Mouse (Mus musculus) heart, postnatal 36 days (tissue): ENCODE results near the gene Prr7. TPM values are rescaled to one million over a fixed set of nuclear protein-coding genes. Genes with fewer than 3 reads are reported as not detected.
A peak's percentile ranks its signal among the peaks of the same experiment; 100 is the strongest.

Experiments
- DNase-seq, 2 experiments: peaks; one replicate each; pipeline ENCODE4 v3.0.0; 2021 to 2022
- intact Hi-C: fragments of 180-260 bp; cut with DNase I; formaldehyde crosslinking; loops from one replicate; pipeline ENCODE4 v1.15.1; 2025
- total RNA-seq, 2 experiments: library from RNA; stranded (reverse); gene quantifications; 2 replicates each; pipeline ENCODE4 v1.2.3; 2021

Prr7 gene
- total RNA-seq, 2 experiments from 2014 or later = 0.58 to 0.70 TPM

DNA sequence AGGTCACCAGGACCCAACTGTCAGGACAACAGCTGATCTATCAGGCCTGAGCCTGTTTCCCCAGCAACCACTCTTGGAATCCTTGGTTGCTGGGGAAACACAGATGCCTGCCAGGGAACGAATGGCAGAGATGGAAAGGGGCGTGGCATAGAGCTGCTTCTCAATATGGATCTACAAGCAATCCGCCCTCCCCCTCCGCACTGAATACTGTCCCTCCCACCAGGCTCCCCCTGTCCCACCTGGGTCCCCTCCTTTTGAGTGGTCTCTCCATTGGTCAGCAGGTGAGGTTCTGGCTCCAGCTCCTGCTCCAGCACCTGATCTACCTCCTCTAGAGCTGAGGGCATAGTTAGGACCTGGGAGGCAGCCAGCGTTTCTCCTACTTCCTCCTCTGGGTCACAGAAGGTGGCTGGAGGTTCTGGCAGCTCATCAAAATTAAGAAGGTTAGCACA lies 10.6 kb downstream of the Prr7 start:
- intact Hi-C loops = no loop called here
- no peak for DNase-seq

GRCm38 (mm10) chr13:55475750-55476149 lies 11.7 kb downstream of the Prr7 start:
- DNase-seq = no peak
- intact Hi-C loops = no loop called here

- intact Hi-C loops = no loop called here
- no peak for DNase-seq
Measured at GRCm38 (mm10) chr13:55476256-55476655, 12.2 kb downstream of the Prr7 start.

DNA sequence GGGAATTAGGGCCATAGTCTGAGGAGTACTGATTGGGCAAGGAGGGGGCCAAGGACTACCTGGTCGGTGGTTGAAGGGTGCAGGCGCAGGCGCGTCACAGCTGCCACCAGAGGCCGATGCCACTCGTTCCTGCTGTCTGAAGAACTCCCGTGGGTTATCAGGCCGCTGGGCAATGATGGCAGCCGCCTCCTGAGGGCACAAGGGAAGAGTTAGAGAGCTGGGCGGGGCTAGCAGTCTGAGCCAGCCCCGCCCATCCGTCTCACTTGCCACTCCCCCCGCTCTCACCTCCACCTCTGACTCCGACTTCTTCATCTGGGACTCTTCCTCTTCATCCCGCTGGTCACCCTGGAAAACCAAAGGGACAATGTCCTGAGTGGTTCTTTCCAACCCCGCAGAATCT lies 13.4 kb downstream of the Prr7 start:
- intact Hi-C loops = no loop called here
- DNase-seq = no peak

GRCm38 (mm10) chr13:55478036-55478435 lies 14.0 kb downstream of the Prr7 start:
- DNase-seq = no peak
- intact Hi-C loops = no loop called here

DNA sequence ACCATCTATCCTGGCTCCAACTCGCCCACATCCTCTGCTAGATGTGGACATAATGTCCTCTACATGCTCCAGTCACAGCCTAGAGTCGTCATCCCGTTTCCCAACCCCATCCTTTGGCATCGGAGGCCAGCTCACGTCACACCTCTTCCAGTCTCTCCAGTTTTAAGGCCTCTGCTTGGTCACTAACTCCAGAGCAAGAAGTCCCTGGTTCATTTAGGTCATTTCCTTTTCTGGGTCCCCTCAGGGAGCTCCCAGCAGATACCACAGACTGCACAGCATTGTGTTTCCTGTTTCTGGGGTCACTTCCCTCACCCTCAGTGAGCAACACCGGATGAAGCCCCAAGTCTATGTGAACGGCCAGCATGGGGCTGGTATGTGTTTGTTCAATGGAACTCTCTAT lies 14.9 kb downstream of the Prr7 start:
- intact Hi-C loops = no loop called here
- no peak for DNase-seq

DNA sequence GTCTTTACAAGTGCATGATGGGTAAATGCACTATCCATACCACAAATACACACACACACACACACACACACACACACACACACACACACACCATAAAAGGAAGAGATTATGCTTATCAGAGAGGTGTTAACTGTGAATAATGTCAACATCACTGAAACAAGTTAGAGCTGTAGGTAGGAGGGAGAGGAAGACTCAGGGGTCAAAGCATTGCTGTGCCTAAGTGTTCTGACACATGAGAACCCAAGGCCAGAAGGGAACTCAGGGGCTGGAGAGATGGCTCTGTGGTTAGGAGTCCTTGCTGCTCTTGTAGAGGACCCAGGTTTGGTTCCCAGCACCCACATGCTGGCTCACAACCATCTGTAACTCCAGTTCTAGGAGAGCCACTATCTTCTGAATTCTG lies 15.9 kb downstream of the Prr7 start:
- intact Hi-C loops = no loop called here
- DNase-seq = no peak

GRCm38 (mm10) chr13:55482542-55482941 lies 18.5 kb downstream of the Prr7 start:
- no peak for DNase-seq
- intact Hi-C loops = no loop called here

GRCm38 (mm10) chr13:55483071-55483470 lies 19.0 kb downstream of the Prr7 start:
- DNase-seq = no peak
- intact Hi-C loops = no loop called here

GRCm38 (mm10) chr13:55483593-55483992 lies 19.5 kb downstream of the Prr7 start:
- intact Hi-C loops = no loop called here
- DNase-seq = no peak

GRCm38 (mm10) chr13:55484520-55485088 lies 20.5 kb downstream of the Prr7 start:
- intact Hi-C loops = no loop called here

GRCm38 (mm10) chr13:55486029-55486794 lies 22.1 kb downstream of the Prr7 start:
- intact Hi-C loops = no loop called here
- no peak for DNase-seq

More at GRCm38 (mm10) chr13:55484520-55485088, 20.5 kb downstream of the Prr7 start:
- DNase-seq = no peak

DNA sequence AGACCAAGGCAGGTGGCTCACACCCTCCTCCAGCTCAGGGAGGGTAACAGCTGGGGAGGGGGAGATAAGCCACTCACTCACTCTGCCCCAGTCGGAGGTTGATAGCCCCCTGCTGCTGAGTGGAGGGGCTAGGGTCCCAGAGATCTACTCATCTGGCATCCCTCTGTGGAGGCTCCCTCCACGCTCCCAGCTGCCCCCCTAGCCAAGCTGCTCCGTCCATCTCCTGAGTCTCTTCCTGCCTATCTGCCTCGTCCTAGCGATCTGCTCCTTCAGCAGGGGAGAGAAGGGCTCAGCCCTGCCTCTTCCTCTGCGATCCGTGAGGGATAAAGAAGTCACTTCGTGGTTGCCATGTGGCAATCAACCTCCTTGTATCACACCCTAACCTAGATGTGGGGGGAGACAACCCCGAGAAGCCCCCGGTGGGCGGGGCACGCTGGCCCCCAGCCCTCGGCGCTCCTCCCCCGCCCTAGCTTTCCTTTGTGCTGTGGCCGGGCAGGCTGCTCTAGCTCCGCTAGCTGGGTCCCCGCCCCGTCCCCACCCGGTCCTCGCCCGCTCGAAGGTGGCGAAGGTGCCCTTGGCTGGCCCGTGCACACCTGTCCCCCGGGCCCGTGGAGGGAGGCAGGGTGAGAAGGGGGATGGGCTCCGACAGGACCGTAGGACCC lies 23.0 kb downstream of the Prr7 start:
- intact Hi-C loops = no loop called here
- peak in 1 of 2 experiments; percentile 28 for DNase-seq

GRCm38 (mm10) chr13:55487578-55488498 lies 23.8 kb downstream of the Prr7 start, which contains the start of gene Dbn1:
Gene Dbn1 (minus strand): TSS chr13:55488111.
- intact Hi-C loops = loop anchor here (2.0 kb wide), 1 partner anchor 21 kb away; no protein-coding TSS in a partner anchor
- peak in 1 of 2 experiments; percentile 53 for DNase-seq

DNA sequence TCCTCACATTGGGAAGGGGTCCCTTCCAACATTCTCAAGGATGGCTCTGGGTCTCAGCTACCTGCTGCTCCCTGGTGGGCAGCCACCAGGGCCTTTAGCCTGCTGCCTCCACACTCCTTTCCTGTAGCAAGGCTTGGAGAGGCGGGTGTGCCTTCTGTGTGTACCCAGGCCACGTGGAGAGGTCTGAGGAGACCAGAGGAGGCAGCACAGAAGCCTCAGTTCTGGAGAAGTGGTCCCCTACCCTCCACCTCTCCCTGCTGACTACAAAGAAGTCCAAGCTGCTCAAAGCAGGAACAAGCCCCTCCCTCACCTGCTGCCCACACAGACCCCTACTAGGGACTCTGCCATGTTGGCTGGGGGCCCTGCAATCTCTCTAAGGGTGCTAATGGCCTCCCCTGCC lies 30.2 kb downstream of the Prr7 start:
- intact Hi-C loops = no loop called here

DNA sequence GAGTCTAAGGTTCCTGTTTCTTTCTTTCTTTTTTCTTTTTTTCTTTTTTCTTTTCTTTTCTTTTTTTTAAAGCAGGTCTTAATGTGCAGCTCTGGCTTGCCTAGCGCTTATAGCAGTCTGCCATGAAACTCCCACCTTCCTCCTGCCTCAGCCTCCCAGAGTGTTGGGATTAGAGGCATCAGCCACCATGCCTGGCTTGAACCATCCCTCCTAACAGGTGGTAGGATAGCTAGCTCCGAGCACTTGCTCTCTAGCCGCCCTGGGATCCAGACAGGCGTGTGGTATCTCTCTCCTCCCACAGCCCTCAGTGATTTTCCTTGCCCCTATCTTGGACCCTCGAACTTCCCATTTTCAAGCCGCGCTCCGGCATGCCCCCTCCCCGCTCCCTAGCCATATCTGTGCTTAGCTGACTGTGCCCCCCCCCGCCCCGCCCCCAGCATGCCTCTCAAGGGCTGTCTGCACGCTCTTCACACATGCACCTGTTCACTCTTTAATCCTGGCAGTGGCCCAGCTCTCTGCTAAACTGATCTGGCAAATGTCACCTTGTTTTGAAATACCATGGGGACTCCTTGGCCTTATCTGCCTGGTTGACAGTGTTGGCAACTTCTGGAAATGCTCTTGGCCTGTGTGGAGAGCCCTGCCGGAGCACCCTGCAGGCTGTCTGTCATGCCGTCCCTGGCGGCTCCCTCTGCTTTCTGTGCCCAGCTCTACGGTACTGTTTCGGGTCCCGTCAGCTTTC lies 31.0 kb downstream of the Prr7 start:
- peak in 1 of 2 experiments; percentile 47 for DNase-seq
- intact Hi-C loops = no loop called here

More for the DNA sequence above, 30.2 kb downstream of the Prr7 start:
- DNase-seq = no peak

- DNase-seq = no peak
- intact Hi-C loops = no loop called here
Measured at GRCm38 (mm10) chr13:55495702-55496101, 31.6 kb downstream of the Prr7 start.

- no peak for DNase-seq
- intact Hi-C loops = no loop called here
Measured at GRCm38 (mm10) chr13:55496661-55497060, 32.6 kb downstream of the Prr7 start.

DNA sequence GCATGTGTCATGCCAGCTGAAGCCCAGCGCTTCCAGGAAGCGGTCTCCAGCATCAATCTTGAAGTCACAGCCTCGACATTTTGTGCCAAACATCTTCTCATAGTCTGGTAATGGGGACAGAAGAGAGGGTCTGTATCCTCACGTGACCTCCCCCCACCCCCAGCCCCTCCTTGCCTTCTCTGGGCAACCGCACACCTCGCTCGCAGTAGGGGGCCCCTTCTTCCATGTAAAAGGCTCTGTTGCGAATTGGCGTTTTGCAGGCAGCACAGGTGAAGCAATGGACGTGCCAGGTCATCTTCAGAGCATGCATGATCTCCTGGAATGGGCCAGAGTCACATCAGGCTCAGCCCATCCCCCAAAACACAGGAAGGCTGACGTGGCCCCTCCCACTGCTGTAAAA lies 34.8 kb downstream of the Prr7 start:
- no peak for DNase-seq
- intact Hi-C loops = no loop called here

DNA sequence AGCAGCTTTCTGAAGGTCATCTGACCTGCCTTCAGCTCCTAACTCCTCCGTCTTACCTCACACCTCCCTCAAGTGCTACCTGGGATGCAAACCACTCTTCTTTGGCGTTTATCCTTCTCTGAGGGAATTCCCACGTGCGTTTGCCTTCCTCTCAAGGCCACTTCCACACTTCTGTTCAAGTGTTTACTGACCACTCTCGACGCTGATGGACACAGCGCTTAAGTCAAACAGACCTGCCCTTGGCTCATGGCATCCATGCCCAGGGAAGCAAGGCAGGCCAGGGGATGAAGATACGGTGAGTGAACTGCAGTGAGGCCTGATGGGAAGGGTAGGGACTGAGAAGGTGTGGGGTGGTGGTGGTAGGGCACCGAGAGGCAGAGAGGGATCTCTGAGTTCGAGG lies 36.5 kb downstream of the Prr7 start:
- DNase-seq = no peak
- intact Hi-C loops = no loop called here
